Mouse (Mus musculus) thymus, adult 2 months (tissue): ENCODE data around the gene Miip.
"Not testable (repeated sequence)": the region's sequence is repeated elsewhere in the genome, so short reads cannot be mapped to it uniquely, and the experiment has no call there.

Experiments
- CTCF ChIP-seq: fragments of 200-500 bp; IDR thresholded peaks from 2 replicates; pipeline ENCODE4 v1.5.1; 2012; ENCODE audit warnings: mild to moderate bottlenecking, control low read depth, low read length, moderate library complexity, borderline replicate concordance; ENCODE audit not compliant: control insufficient read depth, poor library complexity, insufficient read depth; ENCODE audit errors: extremely low read depth
- POLR2A ChIP-seq: fragments of 200-500 bp; IDR thresholded peaks from 2 replicates; pipeline ENCODE4 v1.6.1; 2012; ENCODE audit warnings: mild to moderate bottlenecking, low read length, control low read depth, moderate library complexity; ENCODE audit not compliant: control insufficient read depth, poor library complexity, insufficient read depth; ENCODE audit errors: extremely low read depth

GRCm38 (mm10) chr4:147866793-147867192 is 1.8 kb downstream of the Miip start:
- not testable (repeated sequence) for TF ChIP-seq CTCF, POLR2A
